Mouse (Mus musculus) hindbrain, embryonic 16.5 days (tissue): ENCODE measurements around the gene Klhl8. TPM values are rescaled to one million over a fixed set of nuclear protein-coding genes. Genes with fewer than 3 reads are reported as not detected.

ENCODE experiments used
- ATAC-seq: fragments of 200-750 bp; cut with Nextera tagmentation; 2 replicates; pipeline ENCODE4 v1.8.0; 2017; ENCODE audit warnings: moderate TSS enrichment, moderate library complexity
- H3K27ac ChIP-seq: fragments of 300-500 bp; sonication (generic); 2 replicates; pipeline ENCODE4 v1.5.1; 2014; ENCODE audit warnings: low read depth, mild to moderate bottlenecking, control low read depth, low read length, moderate library complexity
- H3K27me3 ChIP-seq: fragments of 300-500 bp; sonication (generic); replicated peaks from 2 replicates; pipeline ENCODE4 v1.6.1; 2014; ENCODE audit warnings: low read length; ENCODE audit not compliant: control insufficient read depth, insufficient read depth
- H3K36me3 ChIP-seq: fragments of 300-500 bp; sonication (generic); 2 replicates; pipeline ENCODE4 v1.6.1; 2014; ENCODE audit warnings: mild to moderate bottlenecking, low read length, moderate library complexity, mixed read lengths; ENCODE audit not compliant: control insufficient read depth, insufficient read depth
- H3K4me1 ChIP-seq: fragments of 300-500 bp; sonication (generic); 2 replicates; pipeline ENCODE4 v1.6.1; 2014; ENCODE audit warnings: low read depth, low read length; ENCODE audit not compliant: control insufficient read depth, insufficient read depth
- H3K4me2 ChIP-seq: fragments of 300-500 bp; sonication (generic); 2 replicates; pipeline ENCODE4 v1.6.1; 2014; ENCODE audit warnings: mild to moderate bottlenecking, low read length, control low read depth, moderate library complexity
- H3K4me3 ChIP-seq: fragments of 300-500 bp; sonication (generic); 2 replicates; pipeline ENCODE4 v1.5.1; 2014; ENCODE audit warnings: mild to moderate bottlenecking, low read length, control low read depth, moderate library complexity
- H3K9ac ChIP-seq: fragments of 300-500 bp; sonication (generic); 2 replicates; pipeline ENCODE4 v1.6.1; 2014; ENCODE audit warnings: low read depth, mild to moderate bottlenecking, control low read depth, low read length, moderate library complexity
- H3K9me3 ChIP-seq: fragments of 300-500 bp; sonication (generic); 2 replicates; pipeline ENCODE4 v1.6.1; 2014; ENCODE audit warnings: mild to moderate bottlenecking, low read length, moderate library complexity; ENCODE audit not compliant: control insufficient read depth
- WGBS: fragments of 180-500 bp; shearing (Covaris S2); extraction: QIAGEN DNeasy Blood & Tissue Kit; methylation state at CpG from one replicate; pipeline ENCODE4 v1.1.7; 2014; 5-methylcytosine and 5-hydroxymethylcytosine counted together
- polyA plus RNA-seq: library from polyadenylated mRNA; unstranded; fragments of >200 nt; fragmentation: Nextera tagmentation; extraction: Ambion mirVana; gene quantifications from 2 replicates; pipeline ENCODE4 v1.2.1, GENCODE M21; 2015

The Klhl8 gene
- polyA plus RNA-seq, 1 experiment from 2014 or later, result 40.7 TPM

- Histone ChIP-seq H3K4me3 (no peak overlapping the region), H3K4me1 (no peaks in the 10 kb centered on the region), H3K27ac (no peak overlapping the region), H3K9me3 (no peaks in the 10 kb centered on the region), H3K4me2 (no peak overlapping the region), H3K9ac (no peak overlapping the region), H3K27me3 (no peaks in the 10 kb centered on the region), H3K36me3 (no peaks in the 10 kb centered on the region)
- 62% methylated on average over 7 of the region's 7 CpGs for WGBS
- ATAC-seq, result no peak
These were observed 2.2 kb downstream of the Klhl8 start for GRCm38 (mm10) chr5:103908851-103909250.

- Histone ChIP-seq H3K4me1 (no peaks in the 10 kb centered on the region), H3K4me3 (no peak overlapping the region), H3K27ac (no peak overlapping the region), H3K4me2 (no peak overlapping the region), H3K9ac (no peak overlapping the region), H3K36me3 (no peaks in the 10 kb centered on the region), H3K9me3 (no peaks in the 10 kb centered on the region), H3K27me3 (no peaks in the 10 kb centered on the region)
- WGBS, result 92% methylated on average over 4 of the region's 4 CpGs
- ATAC-seq, result no peak
These were observed 3.2 kb downstream of the Klhl8 start for GRCm38 (mm10) chr5:103907844-103908243.

GRCm38 (mm10) chr5:103906173-103906572 lies 4.9 kb downstream of the Klhl8 start:
- no peak overlapping the region for H3K4me2 ChIP-seq
- no peak overlapping the region for H3K4me3 ChIP-seq
- H3K36me3 ChIP-seq, result no peaks in the 10 kb centered on the region
- H3K9me3 ChIP-seq, result no peaks in the 10 kb centered on the region
- no peak overlapping the region for H3K27ac ChIP-seq
- no peak overlapping the region for H3K9ac ChIP-seq
- no peaks in the 10 kb centered on the region for H3K4me1 ChIP-seq
- no peak for ATAC-seq
- H3K27me3 ChIP-seq, result no peaks in the 10 kb centered on the region
- WGBS, result 91% methylated on average over 6 of the region's 6 CpGs

- Histone ChIP-seq H3K27ac (no peak overlapping the region), H3K27me3 (no peaks in the 10 kb centered on the region), H3K4me2 (no peak overlapping the region), H3K4me3 (no peak overlapping the region), H3K4me1 (no peaks in the 10 kb centered on the region), H3K9ac (no peak overlapping the region), H3K36me3 (no peaks in the 10 kb centered on the region), H3K9me3 (no peaks in the 10 kb centered on the region)
- ATAC-seq, result no peak
- 11% methylated on average over 1 of the region's 1 CpGs for WGBS
These were observed 12.7 kb downstream of the Klhl8 start for GRCm38 (mm10) chr5:103898310-103898709.

- Histone ChIP-seq H3K4me2 (no peak overlapping the region), H3K27ac (no peak overlapping the region), H3K4me3 (no peak overlapping the region), H3K36me3 (no peaks in the 10 kb centered on the region), H3K27me3 (no peaks in the 10 kb centered on the region), H3K9me3 (no peaks in the 10 kb centered on the region), H3K9ac (no peak overlapping the region), H3K4me1 (no peaks in the 10 kb centered on the region)
- ATAC-seq, result no peak
- 62% methylated on average over 15 of the region's 15 CpGs for WGBS
These were observed 21.3 kb downstream of the Klhl8 start for GRCm38 (mm10) chr5:103889766-103890165.

- no peak overlapping the region for H3K9ac ChIP-seq
- no peak overlapping the region for H3K4me3 ChIP-seq
- no peak overlapping the region for H3K27ac ChIP-seq
- no peaks in the 10 kb centered on the region for H3K27me3 ChIP-seq
- no peaks in the 10 kb centered on the region for H3K4me1 ChIP-seq
- H3K36me3 ChIP-seq, result peaks cover 22% of the 10 kb centered on the region
- 95% methylated on average over 4 of the region's 4 CpGs for WGBS
- ATAC-seq, result no peak
- H3K4me2 ChIP-seq, result no peak overlapping the region
- no peaks in the 10 kb centered on the region for H3K9me3 ChIP-seq
These were observed 47.3 kb downstream of the Klhl8 start for GRCm38 (mm10) chr5:103863759-103864158.

- WGBS, result 93% methylated on average over 11 of the region's 11 CpGs
- no peaks in the 10 kb centered on the region for H3K9me3 ChIP-seq
- no peak for ATAC-seq
These were observed 50.4 kb downstream of the Klhl8 start for GRCm38 (mm10) chr5:103860622-103861021.

GRCm38 (mm10) chr5:103857151-103857550 lies 53.9 kb downstream of the Klhl8 start:
- 68% methylated on average over 2 of the region's 2 CpGs for WGBS
- H3K27me3 ChIP-seq, result no peaks in the 10 kb centered on the region

More at GRCm38 (mm10) chr5:103860622-103861021, 50.4 kb downstream of the Klhl8 start:
- H3K4me2 ChIP-seq, result no peak overlapping the region
- no peak overlapping the region for H3K9ac ChIP-seq
- H3K27ac ChIP-seq, result no peak overlapping the region
- peaks cover 10% of the 10 kb centered on the region; the same call in 1 of the 2 replicates for H3K36me3 ChIP-seq
- H3K4me1 ChIP-seq, result no peaks in the 10 kb centered on the region
- H3K27me3 ChIP-seq, result no peaks in the 10 kb centered on the region
- no peak overlapping the region for H3K4me3 ChIP-seq

GRCm38 (mm10) chr5:103856286-103857009 lies 54.6 kb downstream of the Klhl8 start:
- H3K27me3 ChIP-seq, result no peaks in the 10 kb centered on the region
- peaks cover 9% of the 10 kb centered on the region for H3K4me1 ChIP-seq
- WGBS, result 65% methylated on average over 5 of the region's 5 CpGs
- H3K27ac ChIP-seq, result no peak overlapping the region
- no peaks in the 10 kb centered on the region for H3K9me3 ChIP-seq
- H3K4me2 ChIP-seq, result no peak overlapping the region
- peak; percentile 40; the same call in 1 of the 2 replicates for ATAC-seq
- H3K4me3 ChIP-seq, result no peak overlapping the region
- H3K36me3 ChIP-seq, result no peaks in the 10 kb centered on the region; the same call in 1 of the 2 replicates
- H3K9ac ChIP-seq, result no peak overlapping the region

More at GRCm38 (mm10) chr5:103857151-103857550, 53.9 kb downstream of the Klhl8 start:
- H3K9me3 ChIP-seq, result no peaks in the 10 kb centered on the region
- no peak overlapping the region for H3K4me3 ChIP-seq
- H3K4me2 ChIP-seq, result no peak overlapping the region
- peaks cover under 1% of the 10 kb centered on the region; the same call in 1 of the 2 replicates for H3K36me3 ChIP-seq
- ATAC-seq, result no peak
- no peak overlapping the region for H3K27ac ChIP-seq
- no peak overlapping the region for H3K9ac ChIP-seq
- H3K4me1 ChIP-seq, result peaks cover 9% of the 10 kb centered on the region
